Mouse (Mus musculus) adrenal gland, adult 2 months (tissue): ENCODE measurements around the gene Cpsf4. TPM values are rescaled to one million over a fixed set of nuclear protein-coding genes. Genes with fewer than 3 reads are reported as not detected.
"Not testable (repeated sequence)": the region's sequence is repeated elsewhere in the genome, so short reads cannot be mapped to it uniquely, and the experiment has no call there.

Experiments used
- DNase-seq: peaks from one replicate; pipeline ENCODE4 v3.0.0; 2021
- polyA plus RNA-seq: library from polyadenylated mRNA; depleted of rRNA; stranded (reverse); fragments of >200 nt; gene quantifications from 2 replicates; pipeline ENCODE4 v1.2.3, GENCODE M21; 2012; rRNA removed
- total RNA-seq, 2 experiments: library from RNA; stranded (reverse); gene quantifications; 2 replicates each; pipeline ENCODE4 v1.2.3; 2021

Cpsf4 gene
- total and polyA plus RNA-seq, 3 experiments = 15.2 to 20.1 (median 19.8) TPM

DNA sequence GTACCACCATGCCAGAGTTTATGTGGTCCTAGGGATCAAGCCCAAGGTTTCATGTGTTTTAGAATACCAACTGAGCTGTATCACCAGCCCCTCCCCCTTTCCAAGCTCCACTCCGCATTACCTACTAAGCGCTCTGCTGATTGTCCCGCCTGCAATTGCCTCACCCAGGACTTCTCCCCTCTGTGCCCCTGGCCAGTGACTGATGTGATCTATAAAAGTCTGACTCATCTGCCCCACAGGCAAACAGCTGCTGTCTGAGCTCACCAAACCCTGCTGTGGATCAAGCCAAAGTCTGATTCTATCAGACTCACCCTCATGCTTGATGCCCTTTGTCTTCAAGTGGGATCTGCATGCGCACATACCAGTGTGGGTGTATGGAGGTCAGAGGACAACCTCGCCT, 55.8 kb downstream of the Cpsf4 start:
- peak; percentile 78 for DNase-seq

DNA sequence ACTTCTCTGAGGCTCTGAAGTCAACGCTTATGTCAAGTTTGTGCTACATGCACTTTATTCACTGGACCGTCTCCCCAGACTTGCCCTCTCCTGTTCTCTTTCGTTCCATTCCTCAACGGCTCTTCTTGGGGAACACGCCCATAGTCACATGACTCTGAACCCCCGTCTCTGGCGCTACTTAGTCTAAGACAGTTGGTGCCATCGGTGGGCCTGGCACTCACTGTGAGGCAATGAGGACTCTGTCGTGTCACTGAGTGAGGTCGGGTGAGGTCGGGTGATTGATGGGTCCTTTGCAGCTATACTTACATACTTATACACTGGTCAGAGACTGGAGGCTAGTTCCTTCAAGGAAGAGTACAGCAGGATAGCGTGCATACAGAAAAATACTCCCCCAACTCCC, 56.4 kb downstream of the Cpsf4 start:
- no peak for DNase-seq

DNA sequence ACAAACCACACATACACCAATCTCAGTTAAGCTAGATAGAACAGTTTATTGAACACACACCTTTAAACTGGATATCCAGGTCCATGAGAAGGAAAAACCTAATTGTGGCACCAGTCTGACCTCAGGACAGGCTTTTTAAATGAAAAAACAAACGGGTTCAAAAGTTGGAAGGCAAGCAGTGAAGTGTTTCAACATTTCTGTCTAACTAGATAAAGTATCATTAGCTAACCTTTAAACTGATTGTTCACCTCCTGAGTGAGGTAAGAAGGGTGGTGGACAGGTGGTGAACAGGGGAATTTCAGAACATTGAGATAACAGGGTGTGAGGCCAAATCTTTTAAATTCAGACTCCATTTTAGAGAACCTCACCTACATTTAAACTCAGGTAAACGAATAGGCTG, 59.4 kb downstream of the Cpsf4 start:
- DNase-seq = no peak

DNA sequence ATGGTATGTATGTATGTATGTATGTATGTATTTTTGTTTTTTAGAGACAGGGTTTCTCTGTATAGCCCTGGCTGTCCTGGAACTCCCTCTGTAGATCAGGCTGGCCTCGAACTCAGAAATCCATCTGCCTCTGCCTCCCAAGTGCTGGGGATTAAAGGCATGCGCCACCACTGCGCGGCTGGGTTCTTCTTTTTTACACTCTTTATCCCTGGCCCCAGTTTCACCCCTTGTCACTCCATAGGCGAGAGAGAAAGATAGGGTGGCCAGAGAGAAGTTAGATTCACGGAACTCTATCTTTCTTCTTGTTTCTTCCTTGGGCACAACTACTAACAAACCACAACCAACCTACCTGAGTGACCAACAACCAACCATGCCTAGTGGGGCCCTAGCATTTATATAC, 62.3 kb downstream of the Cpsf4 start:
- DNase-seq = not testable (repeated sequence)

DNA sequence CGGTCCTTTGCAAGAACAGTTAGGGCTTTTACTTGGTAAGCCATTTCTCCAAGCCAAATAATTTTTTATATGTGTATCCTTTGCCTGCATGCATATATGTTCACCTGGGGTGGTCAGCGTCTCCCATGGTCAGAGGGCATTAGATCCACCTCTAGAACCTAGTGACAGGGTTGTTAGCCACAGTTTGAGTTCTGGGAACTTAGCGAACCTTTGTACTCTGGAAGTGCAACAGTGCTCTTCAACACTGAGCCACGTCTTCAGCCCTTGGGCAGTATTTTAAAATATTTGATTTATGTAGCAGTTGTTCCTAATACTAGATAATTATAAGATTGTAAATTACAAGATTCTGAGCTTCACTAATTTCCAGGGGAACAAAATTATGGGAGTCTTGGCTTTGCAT, 63.6 kb downstream of the Cpsf4 start:
- no peak for DNase-seq

DNA sequence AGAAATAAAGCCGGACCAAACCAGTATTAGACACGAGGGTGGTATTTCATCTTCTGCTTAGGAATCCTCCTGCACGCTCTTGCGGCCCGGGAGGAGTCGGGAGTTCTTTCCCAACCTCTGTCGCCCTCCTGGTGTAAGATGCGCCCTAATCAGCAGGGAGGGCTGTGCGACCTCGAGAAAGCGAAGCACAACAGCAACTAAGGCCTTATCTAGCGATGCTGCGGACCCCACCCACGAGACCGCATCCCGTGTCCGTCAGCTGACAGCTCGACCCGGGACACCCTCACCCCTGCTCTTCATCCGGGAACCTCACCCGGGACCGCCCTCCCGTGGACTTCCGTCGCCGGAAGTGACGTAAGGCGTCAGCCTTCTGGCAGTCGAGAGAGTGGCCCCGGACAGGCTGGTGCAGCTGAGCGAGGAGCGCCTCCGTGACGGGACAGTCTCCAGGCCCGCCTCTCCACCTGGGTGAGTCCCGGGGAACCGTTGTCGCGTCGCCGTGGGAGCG, 64.4 kb downstream of the Cpsf4 start, which contains the start of gene Zfp655:
Gene Zfp655 (plus strand): TSS at position 349 of the 505 bp plus-strand sequence.
- peak; percentile 98 for DNase-seq

Other genes with a start within 250 kb of the Cpsf4 start
- gene Smurf1, start 201.4 kb upstream of the Cpsf4 start, total RNA-seq = 10 to 100 TPM; 19.5 to 21.6 TPM
- 18.6 and 20.7 TPM in 2 replicates for gene Smurf1, start 201.4 kb upstream of the Cpsf4 start, polyA plus RNA-seq
- not detected for gene Gm4871, start 134.5 kb upstream of the Cpsf4 start, total RNA-seq
- not detected in 2 replicates for gene Gm4871, start 134.5 kb upstream of the Cpsf4 start, polyA plus RNA-seq
- not detected for gene 1700018F24Rik, start 124.2 kb upstream of the Cpsf4 start, total RNA-seq
- gene 1700018F24Rik, start 124.2 kb upstream of the Cpsf4 start, polyA plus RNA-seq = not detected in 2 replicates
- gene Arpc1a, start 83.4 kb upstream of the Cpsf4 start, total RNA-seq = 100 to 1,000 TPM; 111 to 129 TPM
- 70.9 and 78.6 TPM in 2 replicates for gene Arpc1a, start 83.4 kb upstream of the Cpsf4 start, polyA plus RNA-seq
- gene Kpna7, start 83.2 kb upstream of the Cpsf4 start, total RNA-seq = not detected
- gene Kpna7, start 83.2 kb upstream of the Cpsf4 start, polyA plus RNA-seq = not detected in 2 replicates
- 100 to 1,000 TPM; 212 to 236 TPM for gene Arpc1b, start 53.0 kb upstream of the Cpsf4 start, total RNA-seq
- 450 and 491 TPM in 2 replicates for gene Arpc1b, start 53.0 kb upstream of the Cpsf4 start, polyA plus RNA-seq
- gene Pdap1, start 27.0 kb upstream of the Cpsf4 start, total RNA-seq = 10 to 100 TPM; 86.5 to 87.6 TPM
- 29.6 and 33.6 TPM in 2 replicates for gene Pdap1, start 27.0 kb upstream of the Cpsf4 start, polyA plus RNA-seq
- gene Bud31, start 26.9 kb upstream of the Cpsf4 start, total RNA-seq = 100 to 1,000 TPM; 103 to 113 TPM
- 26.2 and 27.3 TPM in 2 replicates for gene Bud31, start 26.9 kb upstream of the Cpsf4 start, polyA plus RNA-seq
- 10 to 100 TPM; 24.4 to 25.8 TPM for gene Ptcd1, start 105 bp upstream of the Cpsf4 start, total RNA-seq
- gene Ptcd1, start 105 bp upstream of the Cpsf4 start, polyA plus RNA-seq = 18.9 and 23.8 TPM in 2 replicates
- 100 to 1,000 TPM; 500 to 593 TPM for gene Atp5j2, start 24.8 kb downstream of the Cpsf4 start, total RNA-seq
- 43.5 and 53.7 TPM in 2 replicates for gene Atp5j2, start 24.8 kb downstream of the Cpsf4 start, polyA plus RNA-seq
- 1 to 10 TPM; 8.4 to 9.2 TPM for gene Zkscan14, start 34.7 kb downstream of the Cpsf4 start, total RNA-seq
- 1.1 and 1.2 TPM in 2 replicates for gene Zkscan14, start 34.7 kb downstream of the Cpsf4 start, polyA plus RNA-seq
- 10 to 100 TPM; 11.2 to 13.5 TPM for gene Zkscan5, start 37.3 kb downstream of the Cpsf4 start, total RNA-seq
- gene Zkscan5, start 37.3 kb downstream of the Cpsf4 start, polyA plus RNA-seq = 3.2 and 3.6 TPM in 2 replicates
- 10 to 100 TPM; 47.0 to 56.5 TPM for gene Zfp655, start 64.5 kb downstream of the Cpsf4 start, total RNA-seq
- gene Zfp655, start 64.5 kb downstream of the Cpsf4 start, polyA plus RNA-seq = 9.8 and 10.9 TPM in 2 replicates
- 10 to 100 TPM; 11.5 to 17.7 TPM for gene Zscan25, start 113.3 kb downstream of the Cpsf4 start, total RNA-seq
- 13.8 and 16.3 TPM in 2 replicates for gene Zscan25, start 113.3 kb downstream of the Cpsf4 start, polyA plus RNA-seq
- gene Cyp3a57, start 178.1 kb downstream of the Cpsf4 start, total RNA-seq = not detected
- not detected in 2 replicates for gene Cyp3a57, start 178.1 kb downstream of the Cpsf4 start, polyA plus RNA-seq